Mouse (Mus musculus): ENCODE data around the gene Usp18.
A peak's percentile ranks its signal among the peaks of the same experiment; 100 is the strongest.

Gene Usp18

GRCm38 (mm10) chr6:121226043-121226442 is 19.7 kb upstream of the Usp18 start:
- DNase-seq, result no peak

DNA sequence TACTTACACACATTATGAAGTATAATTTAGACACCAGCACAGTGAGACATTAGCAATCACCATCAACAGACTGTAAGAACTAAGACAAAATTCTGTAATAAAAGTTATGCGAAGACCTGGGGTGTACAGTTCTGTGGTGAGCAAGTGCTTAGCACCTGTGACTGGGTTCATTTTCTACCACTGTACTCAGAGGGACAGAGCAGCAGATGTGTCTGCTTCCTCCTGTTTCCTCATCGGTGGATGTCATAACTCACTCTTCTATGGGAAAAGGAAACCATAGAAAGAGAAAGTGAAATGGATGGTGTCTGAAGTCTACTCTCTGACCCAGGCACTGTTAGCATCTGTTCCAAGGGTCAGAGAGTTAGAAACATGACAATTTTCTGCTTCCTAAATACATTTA is 19.0 kb upstream of the Usp18 start:
- no peak for DNase-seq

- no peak for DNase-seq
Observed at GRCm38 (mm10) chr6:121228421-121228820, 17.3 kb upstream of the Usp18 start.

- DNase-seq, result no peak
Observed at GRCm38 (mm10) chr6:121232652-121233051, 13.1 kb upstream of the Usp18 start.

GRCm38 (mm10) chr6:121236386-121236785 is 9.3 kb upstream of the Usp18 start:
- no peak for DNase-seq

- no peak for DNase-seq
Observed at GRCm38 (mm10) chr6:121238209-121238608, 7.5 kb upstream of the Usp18 start.

- DNase-seq, result no peak
Observed at GRCm38 (mm10) chr6:121241780-121242179, 3.9 kb upstream of the Usp18 start.

GRCm38 (mm10) chr6:121243161-121243560 is 2.5 kb upstream of the Usp18 start:
- DNase-seq, result no peak

DNA sequence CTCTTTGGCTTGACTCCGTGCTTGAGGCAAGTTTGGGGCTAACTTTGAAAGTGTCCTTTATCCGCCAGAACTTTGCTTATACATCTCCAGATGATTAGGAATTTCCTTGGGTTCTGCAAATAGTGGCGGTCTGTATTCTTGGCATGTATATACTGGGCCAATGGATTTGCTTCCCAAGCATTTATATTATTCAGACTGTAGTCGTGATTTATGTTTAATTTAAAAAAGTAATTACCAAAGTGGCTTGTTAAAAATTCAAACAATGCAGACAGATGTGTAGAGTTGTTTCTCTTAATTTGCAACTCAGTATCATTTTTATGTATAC is 293 bp downstream of the Usp18 start:
- no peak for DNase-seq

- DNase-seq, result no peak
Observed at GRCm38 (mm10) chr6:121250406-121250805, 4.7 kb downstream of the Usp18 start.

DNA sequence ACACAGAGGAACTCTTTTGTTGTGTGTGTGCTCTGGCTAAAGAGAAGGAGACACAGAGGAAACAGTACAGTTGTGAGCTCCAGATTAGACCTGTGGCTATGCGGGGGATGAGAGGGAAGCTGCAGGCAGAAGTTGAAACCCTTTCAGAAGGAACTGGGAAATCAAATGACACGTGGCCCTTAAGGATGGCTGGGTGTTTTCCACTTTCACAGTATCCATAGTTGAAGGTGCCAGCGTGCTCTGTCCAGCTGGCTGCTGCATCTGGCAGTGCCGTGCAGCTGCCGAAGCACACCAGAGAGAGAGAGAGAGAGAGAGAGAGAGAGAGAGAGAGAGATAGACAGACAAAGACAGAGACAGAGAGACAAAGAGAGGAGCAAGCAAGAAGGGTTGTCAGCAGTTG is 5.5 kb downstream of the Usp18 start:
- DNase-seq, result no peak

DNA sequence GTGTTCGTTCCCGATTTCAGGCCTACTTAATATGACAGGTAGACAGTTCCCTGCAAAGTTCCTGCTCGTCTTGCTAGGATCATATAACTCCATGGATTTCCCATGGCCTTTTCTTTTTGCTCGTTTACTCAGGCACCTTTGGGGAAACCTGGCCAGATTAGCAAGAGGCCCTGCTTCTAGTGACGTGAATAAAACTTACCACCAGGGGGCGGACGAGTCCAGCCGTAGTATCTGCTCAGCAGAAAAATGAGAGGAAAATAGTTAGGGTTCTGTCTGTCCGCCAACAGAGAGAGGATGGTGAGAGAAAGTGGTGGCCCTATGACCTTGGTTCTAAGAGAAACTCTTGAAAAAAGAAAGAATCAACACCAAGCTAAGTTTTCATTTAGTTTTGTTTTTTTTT is 14.8 kb downstream of the Usp18 start:
- DNase-seq, result peak; percentile 66 to 77

- no peak for DNase-seq
Observed at GRCm38 (mm10) chr6:121261233-121261632, 15.5 kb downstream of the Usp18 start.

DNA sequence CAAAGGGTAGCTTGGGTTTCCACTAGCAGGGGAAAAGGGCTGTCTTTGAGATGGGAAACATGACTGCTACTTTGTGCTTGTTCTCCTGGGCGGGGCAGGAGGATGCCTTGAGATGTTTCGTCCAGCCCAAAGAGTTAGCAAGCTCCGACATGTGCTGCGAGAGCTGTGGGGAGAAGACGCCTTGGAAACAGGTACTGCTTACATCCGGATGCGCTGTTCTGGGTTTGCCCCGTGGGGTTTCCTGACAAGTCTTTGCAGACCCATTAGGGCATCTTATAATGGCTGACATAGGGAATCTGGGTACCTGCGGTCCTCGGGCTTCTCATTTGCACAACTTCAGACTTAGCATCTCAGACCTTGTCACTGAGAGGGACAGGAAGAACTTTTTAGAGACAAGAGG is 16.3 kb downstream of the Usp18 start:
- DNase-seq, result no peak

DNA sequence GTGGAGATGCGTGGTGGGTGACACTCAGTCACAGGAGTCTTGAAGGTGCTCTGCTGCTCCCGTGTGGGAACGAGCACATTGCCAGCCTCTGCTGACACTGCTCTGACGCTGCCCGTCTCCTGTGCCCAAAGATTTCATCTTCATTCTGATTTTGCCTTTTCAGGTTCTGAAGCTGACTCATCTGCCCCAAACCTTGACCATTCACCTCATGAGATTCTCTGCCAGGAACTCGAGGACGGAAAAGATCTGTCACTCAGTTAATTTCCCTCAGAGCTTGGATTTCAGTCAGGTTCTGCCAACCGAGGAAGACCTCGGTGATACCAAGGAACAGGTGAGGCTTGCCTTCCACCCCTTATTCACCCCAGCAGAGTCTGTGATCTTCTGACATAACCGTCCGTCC is 16.8 kb downstream of the Usp18 start:
- no peak for DNase-seq

GRCm38 (mm10) chr6:121270156-121270555 is 24.4 kb downstream of the Usp18 start:
- DNase-seq, result no peak

DNA sequence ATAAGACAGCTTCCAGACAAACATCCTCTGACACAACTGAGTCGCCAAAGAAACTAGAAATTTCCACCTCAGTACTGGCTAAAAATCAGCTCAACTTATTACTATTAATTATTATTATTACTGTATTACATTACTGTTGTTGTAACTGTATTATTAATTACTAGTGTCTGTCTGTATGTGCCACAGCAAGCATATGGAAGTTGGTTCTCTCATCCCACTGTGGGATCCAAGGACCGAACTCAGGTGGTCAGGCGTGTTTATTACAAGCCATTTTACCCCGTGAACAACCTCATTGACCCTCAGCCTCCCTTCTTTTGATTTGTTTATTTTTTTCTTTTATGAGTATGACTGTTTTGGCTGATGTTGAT is 26.0 kb downstream of the Usp18 start:
- DNase-seq, result no peak

DNA sequence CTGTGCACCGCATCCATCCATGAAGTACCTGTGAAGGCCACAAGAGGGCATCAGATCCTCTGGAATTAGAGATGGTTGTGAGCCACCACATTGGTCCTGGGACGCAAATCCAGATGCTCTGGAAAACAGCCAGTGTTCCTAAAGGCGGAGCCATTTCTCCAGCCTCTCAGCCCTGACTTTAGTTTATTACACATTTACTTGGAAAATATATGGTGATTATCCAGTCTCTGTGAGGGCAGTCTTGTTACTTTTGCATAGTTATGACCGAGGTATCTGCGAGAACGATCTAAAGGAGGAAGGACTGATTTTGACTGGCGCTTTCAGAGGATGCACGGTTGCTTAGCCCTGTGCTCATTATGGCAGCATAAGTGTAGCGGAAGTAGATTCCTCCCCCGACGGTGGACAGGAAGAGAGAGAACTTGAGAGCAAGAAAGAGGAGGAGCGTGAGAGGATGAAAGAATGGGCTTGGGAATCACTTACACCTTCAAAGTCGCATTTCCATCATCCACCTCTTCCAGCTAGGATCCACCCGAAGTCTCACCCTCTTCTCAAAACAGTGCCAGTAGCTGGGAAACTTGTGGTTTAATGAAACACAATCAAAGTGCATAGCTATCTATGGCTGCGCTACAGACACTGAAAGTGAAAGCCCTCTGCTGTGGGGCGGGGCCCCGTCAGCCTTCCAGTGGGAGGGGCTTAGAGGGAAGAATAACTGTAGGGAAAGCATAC is 26.5 kb downstream of the Usp18 start:
- DNase-seq, result peak; percentile 62 to 80

GRCm38 (mm10) chr6:121274356-121274755 is 28.6 kb downstream of the Usp18 start:
- DNase-seq, result peak in 1 of 2 experiments; percentile 5

DNA sequence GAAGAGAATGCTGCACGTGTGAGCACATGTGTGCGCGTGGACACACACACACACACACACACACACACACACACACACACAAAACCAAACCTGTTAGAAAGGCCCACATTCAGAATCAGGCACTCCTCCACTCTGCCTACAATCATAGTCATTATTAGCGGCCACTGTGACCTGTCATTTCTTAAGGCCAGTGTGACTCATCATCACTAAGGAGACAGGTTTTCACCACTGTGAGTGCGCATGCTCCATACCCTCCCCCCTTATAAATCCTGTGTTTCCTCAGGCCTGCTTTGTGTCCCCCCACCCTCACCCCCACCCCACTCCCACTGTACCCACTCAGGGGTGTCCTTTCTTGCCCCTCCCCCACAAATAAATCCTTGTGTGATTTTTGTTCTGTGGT is 38.4 kb downstream of the Usp18 start:
- DNase-seq, result no peak

DNA sequence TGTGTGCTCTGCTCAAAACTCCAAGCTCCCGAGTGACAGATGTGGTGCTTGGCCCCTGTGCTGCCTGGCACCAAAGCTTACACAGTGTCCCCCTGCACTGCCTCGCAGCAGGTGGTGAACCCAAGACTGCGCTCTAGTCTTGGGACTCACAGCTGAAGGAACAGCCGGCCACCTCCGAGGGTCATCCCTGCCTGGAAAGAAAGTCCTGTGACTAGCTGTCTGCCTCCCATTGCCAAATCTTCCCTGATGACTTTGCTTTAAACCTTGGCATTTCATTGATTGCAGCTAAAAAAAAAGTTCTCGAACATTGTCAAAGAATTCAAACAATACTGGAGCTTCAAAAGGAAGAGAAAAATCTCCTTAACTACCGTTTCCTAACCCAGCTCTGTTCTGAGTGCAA is 53.6 kb downstream of the Usp18 start:
- no peak for DNase-seq

DNA sequence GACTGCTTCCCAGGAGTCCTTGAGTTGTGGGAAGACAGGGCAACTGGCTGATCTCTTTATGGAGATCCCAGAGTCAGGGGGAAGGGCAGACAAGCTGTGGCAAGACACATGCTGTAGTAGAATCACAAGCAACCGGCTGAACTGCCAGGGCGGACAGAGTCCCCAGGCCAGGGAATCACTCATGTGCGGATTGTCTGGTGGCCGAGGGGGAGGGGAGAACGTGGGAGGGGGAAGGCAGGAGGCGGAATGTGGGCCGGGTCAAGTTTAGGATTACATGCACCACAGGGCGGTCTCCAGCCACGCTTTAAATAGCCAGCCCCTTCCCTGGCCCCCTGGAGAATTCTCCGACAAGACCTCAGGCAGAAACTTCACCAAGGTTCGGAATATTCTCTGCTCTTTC is 54.2 kb downstream of the Usp18 start, which contains the start of gene Slc6a13:
TSS of gene Slc6a13 (plus strand) at position 274 of the 400 bp plus-strand sequence.
- DNase-seq, result no peak

DNA sequence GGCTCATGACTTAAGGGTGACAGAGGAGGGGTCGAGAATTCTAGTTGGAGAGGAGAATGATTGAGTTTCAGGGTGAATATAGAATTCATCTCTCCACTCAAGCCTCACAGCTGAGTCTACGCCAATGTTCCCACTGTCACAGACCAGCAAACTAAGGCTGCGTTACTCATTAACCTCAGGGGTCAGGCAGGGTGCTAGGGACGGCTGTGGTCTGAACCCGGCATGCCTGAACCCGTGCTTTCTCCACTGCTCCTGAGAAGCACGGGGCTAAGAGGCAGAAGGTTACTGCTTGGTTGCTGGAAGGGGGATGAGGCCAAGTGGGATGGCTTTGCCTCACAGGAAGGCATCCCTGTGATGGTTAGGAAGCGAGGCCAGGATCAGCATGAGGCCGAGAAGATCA is 54.8 kb downstream of the Usp18 start:
- no peak for DNase-seq

- no peak for DNase-seq
Observed at GRCm38 (mm10) chr6:121303466-121304220, 57.9 kb downstream of the Usp18 start.

- no peak for DNase-seq
Observed at GRCm38 (mm10) chr6:121304630-121305029, 58.9 kb downstream of the Usp18 start.
